Mouse (Mus musculus) forebrain, embryonic 15.5 days (tissue): ENCODE results near the gene Mrps18a. TPM values are rescaled to one million over a fixed set of nuclear protein-coding genes. Genes with fewer than 3 reads are reported as not detected.
A peak's percentile ranks its signal among the peaks of the same experiment; 100 is the strongest.

Experiments
- ATAC-seq: fragments of 200-750 bp; cut with Nextera tagmentation; replicated peaks from 2 replicates; pipeline ENCODE4 v1.8.0; 2017; ENCODE audit warnings: mild to moderate bottlenecking, moderate TSS enrichment, moderate library complexity
- H3K27ac ChIP-seq: fragments of 300-500 bp; sonication (generic); replicated peaks from 2 replicates; pipeline ENCODE4 v1.5.1; 2015; ENCODE audit warnings: mild to moderate bottlenecking, inconsistent platforms
- H3K27me3 ChIP-seq: fragments of 300-500 bp; sonication (generic); 2 replicates; pipeline ENCODE4 v1.6.1; 2015; ENCODE audit warnings: inconsistent platforms
- H3K36me3 ChIP-seq: fragments of 300-500 bp; sonication (generic); 2 replicates; pipeline ENCODE4 v1.6.1; 2015; ENCODE audit warnings: mild to moderate bottlenecking, inconsistent platforms
- H3K4me1 ChIP-seq: fragments of 300-500 bp; sonication (generic); 2 replicates; pipeline ENCODE4 v1.6.1; 2015; ENCODE audit warnings: inconsistent platforms
- H3K4me2 ChIP-seq: fragments of 300-500 bp; sonication (generic); replicated peaks from 2 replicates; pipeline ENCODE4 v1.6.1; 2015; ENCODE audit warnings: mild to moderate bottlenecking, inconsistent platforms
- H3K4me3 ChIP-seq: fragments of 300-500 bp; sonication (generic); 2 replicates; pipeline ENCODE4 v1.5.1; 2015; ENCODE audit warnings: mild to moderate bottlenecking, inconsistent platforms
- H3K9ac ChIP-seq: fragments of 300-500 bp; sonication (generic); replicated peaks from 2 replicates; pipeline ENCODE4 v1.6.1; 2015; ENCODE audit warnings: mild to moderate bottlenecking, inconsistent platforms
- H3K9me3 ChIP-seq: fragments of 300-500 bp; sonication (generic); 2 replicates; pipeline ENCODE4 v1.6.1; 2016; ENCODE audit warnings: inconsistent platforms
- WGBS: fragments of 180-500 bp; shearing (Covaris S2); methylation state at CpG from one replicate; pipeline ENCODE4 v1.1.7; 2015; ENCODE audit warnings: mixed read lengths; 5-methylcytosine and 5-hydroxymethylcytosine counted together
- polyA plus RNA-seq: library from polyadenylated mRNA; unstranded; fragments of >200 nt; fragmentation: Nextera tagmentation; extraction: Ambion mirVana; gene quantifications from 2 replicates; pipeline ENCODE4 v1.2.1, GENCODE M21; 2015

Gene Mrps18a
- polyA plus RNA-seq, 1 experiment from 2014 or later: 134 TPM

GRCm38 (mm10) chr17:46160090-46160662 lies 49.4 kb downstream of the Mrps18a start:
- under 1% methylated on average over 16 of the region's 16 CpGs for WGBS

GRCm38 (mm10) chr17:46160686-46161085 lies 49.9 kb downstream of the Mrps18a start, which contains the start of gene Gtpbp2:
Gene Gtpbp2 (plus strand): TSS chr17:46161032.
- Histone ChIP-seq H3K27ac (peak within 1 kb of the TSS; percentile 81), H3K9me3 (no peaks in the 10 kb centered on the region), H3K36me3 (peaks cover 17% of the 10 kb centered on the region), H3K27me3 (no peaks in the 10 kb centered on the region), H3K4me3 (peak within 1 kb of the TSS; percentile 90), H3K4me2 (peak within 1 kb of the TSS; percentile 82), H3K9ac (peak within 1 kb of the TSS; percentile 90), H3K4me1 (peaks cover 30% of the 10 kb centered on the region)
- 1% methylated on average over 23 of the region's 23 CpGs for WGBS
- peak; percentile 98 for ATAC-seq

More at GRCm38 (mm10) chr17:46160090-46160662, 49.4 kb downstream of the Mrps18a start:
- Histone ChIP-seq H3K36me3 (peaks cover 13% of the 10 kb centered on the region; the same call in 1 of the 2 replicates), H3K4me1 (peaks cover 30% of the 10 kb centered on the region), H3K4me2 (peak overlapping the region; percentile 82), H3K9me3 (no peaks in the 10 kb centered on the region), H3K4me3 (peak overlapping the region; percentile 90), H3K27me3 (no peaks in the 10 kb centered on the region), H3K27ac (peak overlapping the region; percentile 81), H3K9ac (peak overlapping the region; percentile 39)
- peak; percentile 73 for ATAC-seq

GRCm38 (mm10) chr17:46161179-46161578 lies 50.4 kb downstream of the Mrps18a start:
- Histone ChIP-seq H3K9me3 (no peaks in the 10 kb centered on the region), H3K27me3 (no peaks in the 10 kb centered on the region), H3K4me3 (peak overlapping the region; percentile 90), H3K9ac (peak overlapping the region; percentile 90), H3K4me2 (peak overlapping the region; percentile 71), H3K36me3 (peaks cover 22% of the 10 kb centered on the region), H3K4me1 (peaks cover 30% of the 10 kb centered on the region), H3K27ac (peak overlapping the region; percentile 74)
- WGBS: 0% methylated on average over 19 of the region's 19 CpGs
- peak; percentile 41 for ATAC-seq

- H3K9me3 ChIP-seq: no peaks in the 10 kb centered on the region
- H3K27ac ChIP-seq: no peak overlapping the region
- WGBS: 46% methylated on average over 9 of the region's 9 CpGs
- peak overlapping the region; percentile 90 for H3K4me3 ChIP-seq
- no peaks in the 10 kb centered on the region for H3K27me3 ChIP-seq
- peak overlapping the region; percentile 90 for H3K9ac ChIP-seq
- peaks cover 30% of the 10 kb centered on the region for H3K4me1 ChIP-seq
- peak overlapping the region; percentile 71 for H3K4me2 ChIP-seq
- ATAC-seq: no peak
- peaks cover 27% of the 10 kb centered on the region for H3K36me3 ChIP-seq
Measured at GRCm38 (mm10) chr17:46161710-46162109, 50.9 kb downstream of the Mrps18a start.

GRCm38 (mm10) chr17:46162551-46162950 lies 51.8 kb downstream of the Mrps18a start:
- H3K4me2 ChIP-seq: peak overlapping the region; percentile 71; the same call in 1 of the 2 replicates
- H3K36me3 ChIP-seq: peaks cover 35% of the 10 kb centered on the region
- WGBS: 92% methylated on average over 7 of the region's 7 CpGs
- no peaks in the 10 kb centered on the region for H3K9me3 ChIP-seq
- no peaks in the 10 kb centered on the region for H3K27me3 ChIP-seq
- no peak overlapping the region for H3K9ac ChIP-seq
- H3K4me1 ChIP-seq: peaks cover 30% of the 10 kb centered on the region
- no peak for ATAC-seq
- no peak overlapping the region for H3K27ac ChIP-seq
- H3K4me3 ChIP-seq: no peak overlapping the region

- no peak overlapping the region for H3K9ac ChIP-seq
- H3K4me1 ChIP-seq: peaks cover 30% of the 10 kb centered on the region
- no peaks in the 10 kb centered on the region for H3K9me3 ChIP-seq
- ATAC-seq: no peak
- peaks cover 39% of the 10 kb centered on the region for H3K36me3 ChIP-seq
- H3K4me3 ChIP-seq: no peak overlapping the region
- H3K4me2 ChIP-seq: 0 out of 2 replicates have a peak overlapping the region, but pooled peaks have one; percentile 2
- WGBS: 84% methylated on average over 9 of the region's 9 CpGs
- H3K27ac ChIP-seq: no peak overlapping the region
- no peaks in the 10 kb centered on the region for H3K27me3 ChIP-seq
Measured at GRCm38 (mm10) chr17:46162951-46163421, 52.2 kb downstream of the Mrps18a start.

GRCm38 (mm10) chr17:46164301-46164700 lies 53.5 kb downstream of the Mrps18a start:
- H3K9ac ChIP-seq: no peak overlapping the region
- H3K4me3 ChIP-seq: no peak overlapping the region
- WGBS: 96% methylated on average over 8 of the region's 8 CpGs
- H3K36me3 ChIP-seq: peaks cover 51% of the 10 kb centered on the region
- H3K27me3 ChIP-seq: no peaks in the 10 kb centered on the region
- peaks cover 30% of the 10 kb centered on the region for H3K4me1 ChIP-seq
- H3K27ac ChIP-seq: no peak overlapping the region
- H3K4me2 ChIP-seq: no peak overlapping the region
- no peak for ATAC-seq
- H3K9me3 ChIP-seq: no peaks in the 10 kb centered on the region

GRCm38 (mm10) chr17:46164791-46165190 lies 54.0 kb downstream of the Mrps18a start:
- WGBS: 93% methylated on average over 10 of the region's 10 CpGs
- no peak for ATAC-seq
- Histone ChIP-seq H3K9ac (no peak overlapping the region), H3K4me2 (no peak overlapping the region), H3K27me3 (no peaks in the 10 kb centered on the region), H3K36me3 (peaks cover 56% of the 10 kb centered on the region), H3K9me3 (no peaks in the 10 kb centered on the region), H3K4me1 (peaks cover 26% of the 10 kb centered on the region), H3K4me3 (no peak overlapping the region), H3K27ac (no peak overlapping the region)

GRCm38 (mm10) chr17:46165460-46165859 lies 54.7 kb downstream of the Mrps18a start:
- peaks cover 59% of the 10 kb centered on the region for H3K36me3 ChIP-seq
- 93% methylated on average over 12 of the region's 12 CpGs for WGBS
- H3K4me2 ChIP-seq: no peak overlapping the region

GRCm38 (mm10) chr17:46166270-46166669 lies 55.5 kb downstream of the Mrps18a start:
- H3K4me3 ChIP-seq: no peak overlapping the region
- WGBS: 86% methylated on average over 5 of the region's 5 CpGs
- H3K27ac ChIP-seq: no peak overlapping the region
- peaks cover 65% of the 10 kb centered on the region for H3K36me3 ChIP-seq
- H3K9ac ChIP-seq: no peak overlapping the region
- ATAC-seq: no peak
- H3K27me3 ChIP-seq: no peaks in the 10 kb centered on the region
- H3K4me2 ChIP-seq: no peak overlapping the region
- H3K9me3 ChIP-seq: no peaks in the 10 kb centered on the region
- peaks cover 20% of the 10 kb centered on the region for H3K4me1 ChIP-seq

More at GRCm38 (mm10) chr17:46165460-46165859, 54.7 kb downstream of the Mrps18a start:
- no peak for ATAC-seq
- no peak overlapping the region for H3K27ac ChIP-seq
- H3K4me3 ChIP-seq: no peak overlapping the region
- H3K27me3 ChIP-seq: no peaks in the 10 kb centered on the region
- H3K4me1 ChIP-seq: peaks cover 20% of the 10 kb centered on the region
- H3K9ac ChIP-seq: no peak overlapping the region
- no peaks in the 10 kb centered on the region for H3K9me3 ChIP-seq

- H3K36me3 ChIP-seq: peaks cover 71% of the 10 kb centered on the region
- H3K4me3 ChIP-seq: no peak overlapping the region
- no peak overlapping the region for H3K9ac ChIP-seq
- no peak overlapping the region for H3K27ac ChIP-seq
- H3K9me3 ChIP-seq: no peaks in the 10 kb centered on the region
- H3K4me1 ChIP-seq: peaks cover 14% of the 10 kb centered on the region
- WGBS: 89% methylated on average over 11 of the region's 11 CpGs
- no peaks in the 10 kb centered on the region for H3K27me3 ChIP-seq
- no peak for ATAC-seq
- H3K4me2 ChIP-seq: no peak overlapping the region
Measured at GRCm38 (mm10) chr17:46167014-46167413, 56.2 kb downstream of the Mrps18a start.

- peaks cover 83% of the 10 kb centered on the region for H3K36me3 ChIP-seq
- no peaks in the 10 kb centered on the region for H3K9me3 ChIP-seq
- H3K9ac ChIP-seq: no peak overlapping the region
- no peak overlapping the region for H3K27ac ChIP-seq
- H3K4me2 ChIP-seq: no peak overlapping the region
- 63% methylated on average over 5 of the region's 5 CpGs for WGBS
- no peaks in the 10 kb centered on the region for H3K27me3 ChIP-seq
- peaks cover under 1% of the 10 kb centered on the region; the same call in 1 of the 2 replicates for H3K4me1 ChIP-seq
- no peak overlapping the region for H3K4me3 ChIP-seq
- ATAC-seq: no peak
Measured at GRCm38 (mm10) chr17:46168318-46168717, 57.5 kb downstream of the Mrps18a start.
